Mouse (Mus musculus) right cerebral cortex, adult 18-20 months (tissue): ENCODE measurements at regions not wholly inside any gene's neighbourhood (a gene's known extent, or its start where the extent isn't known, plus 50 kb on each side); places are given as distances from the start of the nearest gene placed in this dataset.

Source experiments
- DNase-seq: peaks from one replicate; pipeline ENCODE4 v3.0.0; 2022; ENCODE audit warnings: mixed read lengths

GRCm38 (mm10) chr6:24263796-24264195, 95.9 kb upstream of the Slc13a1 start:
- no peak for DNase-seq

GRCm38 (mm10) chr6:24262578-24262977, 94.7 kb upstream of the Slc13a1 start:
- no peak for DNase-seq

- DNase-seq = no peak
Observed at GRCm38 (mm10) chr6:24245591-24245990, 77.7 kb upstream of the Slc13a1 start.

- no peak for DNase-seq
Observed at GRCm38 (mm10) chr6:24238541-24238940, 70.6 kb upstream of the Slc13a1 start.

DNA sequence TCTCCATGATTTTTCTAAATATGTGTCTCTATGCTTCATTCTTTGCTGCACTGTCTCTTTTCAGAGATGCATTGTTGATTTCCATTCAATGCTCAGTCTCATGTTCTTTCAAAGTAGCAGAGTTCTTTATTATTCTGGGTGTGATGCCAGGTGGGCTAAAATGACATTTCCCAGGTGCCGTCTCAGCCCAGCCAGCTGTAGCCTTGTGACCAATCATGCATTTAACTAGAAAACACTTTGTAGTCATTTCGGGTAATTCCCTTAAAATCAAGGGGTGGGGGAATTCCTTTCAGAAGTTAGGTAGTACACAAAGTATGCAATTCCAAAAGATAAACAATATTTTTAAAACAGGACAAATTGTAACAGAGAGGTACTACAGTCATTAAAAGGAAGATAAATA, 70.2 kb upstream of the Slc13a1 start:
- DNase-seq = no peak

- no peak for DNase-seq
Observed at GRCm38 (mm10) chr6:24233626-24234025, 65.7 kb upstream of the Slc13a1 start.

DNA sequence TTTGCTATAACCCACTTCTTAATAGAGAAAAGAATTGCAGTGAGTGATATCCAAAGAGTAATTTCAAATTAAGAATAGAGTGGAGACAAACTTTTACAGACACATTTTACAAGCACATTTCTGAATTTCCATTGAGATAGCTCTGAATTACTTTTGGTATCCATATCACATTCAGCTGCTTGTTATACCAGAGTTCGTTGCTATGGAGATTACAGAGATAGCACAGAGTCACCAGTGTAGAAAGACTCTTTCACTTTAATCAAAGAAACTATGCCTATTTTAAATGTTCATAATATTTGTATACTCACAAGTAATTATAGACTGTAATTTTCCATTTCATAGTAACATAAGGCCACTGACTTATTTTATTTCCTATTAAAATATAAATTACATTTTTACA, 52.7 kb upstream of the Slc13a1 start:
- no peak for DNase-seq

DNA sequence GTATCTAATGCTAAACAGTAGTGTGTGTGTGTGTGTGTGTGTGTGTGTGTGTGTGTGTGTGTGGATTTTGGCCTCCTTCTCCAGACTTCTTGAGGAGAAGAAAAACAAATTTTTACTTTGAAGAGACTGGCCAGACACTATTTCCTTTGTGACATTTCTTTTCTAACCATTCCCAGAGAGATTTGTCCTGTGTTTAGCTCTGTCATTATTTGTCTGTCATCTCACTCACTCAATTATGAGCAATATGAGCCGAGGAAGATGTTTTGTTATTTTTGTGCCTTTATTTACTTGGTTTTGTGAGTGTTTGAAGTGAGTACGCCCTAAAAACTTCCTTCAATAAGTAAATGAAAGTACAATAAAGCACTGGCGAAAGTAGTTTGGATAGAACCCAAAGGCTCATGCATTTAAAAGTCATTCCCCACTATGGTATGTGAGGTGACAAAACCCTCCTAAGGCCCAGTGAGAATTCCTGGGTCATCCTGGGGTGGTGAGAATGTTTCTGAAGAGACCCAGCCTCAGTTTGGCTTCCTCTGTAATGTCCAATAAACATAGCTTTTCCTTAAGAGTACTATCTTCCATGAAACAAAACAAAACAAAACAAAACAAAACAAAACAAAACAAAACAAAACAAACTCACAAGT, 52.1 kb upstream of the Slc13a1 start:
- no peak for DNase-seq
